Mouse (Mus musculus) CH12.LX (cell line): ENCODE results near the gene Rai14. TPM values are rescaled to one million over a fixed set of nuclear protein-coding genes. Genes with fewer than 3 reads are reported as not detected.

ENCODE experiments used
- DNase-seq: peaks from one replicate; pipeline ENCODE4 v3.0.0-alpha.2; 2013; ENCODE audit errors: extremely low read depth
- H3K27ac ChIP-seq: 2 replicates; pipeline ENCODE4 v1.5.1; 2012; ENCODE audit warnings: low read depth, mild to moderate bottlenecking, control low read depth, moderate library complexity; ENCODE audit not compliant: insufficient read depth
- H3K27me3 ChIP-seq: replicated peaks from 2 replicates; pipeline ENCODE3; 2012; ENCODE audit warnings: inconsistent platforms
- H3K36me3 ChIP-seq, 2 experiments: replicated peaks in 1 of 2; 2 replicates each; pipeline versions ENCODE3 to v1.6.1; 2012; ENCODE audit warnings: inconsistent platforms in 1 of 2, low read length in 1 of 2, mild to moderate bottlenecking in 1 of 2, mixed read lengths in 1 of 2, moderate library complexity in 1 of 2; ENCODE audit not compliant: control insufficient read depth in 1 of 2, insufficient read depth in 1 of 2
- H3K4me1 ChIP-seq, 2 experiments: 2 replicates each; pipeline ENCODE4 v1.6.1; 2012; ENCODE audit warnings: inconsistent platforms in 1 of 2, moderate library complexity in 1 of 2; ENCODE audit not compliant: insufficient read depth in 2 of 2, control insufficient read depth in 1 of 2
- H3K4me2 ChIP-seq: 2 replicates; pipeline ENCODE4 v1.6.1; 2012; ENCODE audit warnings: low read depth, mild to moderate bottlenecking, control low read depth; ENCODE audit not compliant: poor library complexity, insufficient read depth, severe bottlenecking
- H3K4me3 ChIP-seq, 3 experiments: fragments of 150-350 bp in 1 of 3; sonication (generic) in 1 of 3; replicated peaks in 1 of 3; 2 replicates each; pipeline versions ENCODE3 to v1.5.1; 2011 to 2012; ENCODE audit warnings: low read depth in 2 of 3, low read length in 2 of 3, mild to moderate bottlenecking in 2 of 3, moderate library complexity in 2 of 3, control low read depth in 1 of 3, improper control_type of control experiment in 1 of 3, inconsistent platforms in 1 of 3, mixed read lengths in 1 of 3; ENCODE audit not compliant: poor library complexity in 1 of 3
- H3K79me2 ChIP-seq: replicated peaks from 2 replicates; pipeline ENCODE4 v1.6.1; 2012; ENCODE audit warnings: mild to moderate bottlenecking, moderate library complexity; ENCODE audit not compliant: control insufficient read depth, poor library complexity, insufficient read depth, severe bottlenecking; ENCODE audit errors: extremely low read depth
- H3K9ac ChIP-seq: 2 replicates; pipeline ENCODE4 v1.6.1; 2012; ENCODE audit warnings: low read depth, mild to moderate bottlenecking, control low read depth, moderate library complexity; ENCODE audit not compliant: insufficient read depth
- H3K9me3 ChIP-seq: replicated peaks from 2 replicates; pipeline ENCODE3; 2012; ENCODE audit warnings: low read length, inconsistent platforms, mixed read lengths
- BHLHE40 ChIP-seq: IDR thresholded peaks from 2 replicates; pipeline ENCODE4 v1.6.1; 2011; ENCODE audit warnings: mild to moderate bottlenecking, low read depth, low read length, improper control_type of control experiment
- CHD2 ChIP-seq: IDR thresholded peaks from 2 replicates; pipeline ENCODE4 v1.6.1; 2011; ENCODE audit warnings: low read length, improper control_type of control experiment
- ETS1 ChIP-seq: conservative IDR thresholded peaks from 2 replicates; pipeline ENCODE4 v1.6.1; 2012; ENCODE audit warnings: low read depth, mild to moderate bottlenecking, inconsistent platforms, low read length, improper control_type of control experiment, moderate library complexity
- HCFC1 ChIP-seq: IDR thresholded peaks from 2 replicates; pipeline ENCODE4 v1.6.1; 2012; ENCODE audit warnings: low read depth, mild to moderate bottlenecking, inconsistent platforms, low read length, improper control_type of control experiment
- IRF4 ChIP-seq: IDR thresholded peaks from 2 replicates; pipeline ENCODE4 v1.6.1; 2014; ENCODE audit warnings: low read depth, mild to moderate bottlenecking, inconsistent platforms, low read length, improper control_type of control experiment
- JUND ChIP-seq: conservative IDR thresholded peaks from 2 replicates; pipeline ENCODE4 v1.6.1; 2011; ENCODE audit warnings: low read depth, low read length, improper control_type of control experiment
- KAT2A ChIP-seq: IDR thresholded peaks from 2 replicates; pipeline ENCODE4 v1.6.1; 2012; ENCODE audit warnings: low read length, improper control_type of control experiment, inconsistent platforms; ENCODE audit not compliant: insufficient replicate concordance
- MAFK ChIP-seq: IDR thresholded peaks from 2 replicates; pipeline ENCODE4 v1.6.1; 2011; ENCODE audit warnings: low read length, improper control_type of control experiment; ENCODE audit not compliant: insufficient replicate concordance
- MAZ ChIP-seq: IDR thresholded peaks from 2 replicates; pipeline ENCODE4 v1.6.1; 2012; ENCODE audit warnings: low read depth, mild to moderate bottlenecking, inconsistent platforms, low read length, improper control_type of control experiment, moderate library complexity
- MEF2A ChIP-seq: IDR thresholded peaks from 2 replicates; pipeline ENCODE4 v1.6.1; 2014; ENCODE audit warnings: low read depth, mild to moderate bottlenecking, inconsistent platforms, low read length, improper control_type of control experiment, borderline replicate concordance
- MXI1 ChIP-seq: IDR thresholded peaks from 2 replicates; pipeline ENCODE4 v1.6.1; 2011; ENCODE audit warnings: mild to moderate bottlenecking, low read depth, low read length, improper control_type of control experiment
- MYC ChIP-seq: IDR thresholded peaks from 2 replicates; pipeline ENCODE4 v1.6.1; 2011; ENCODE audit warnings: low read depth, mild to moderate bottlenecking, improper control_type of control experiment, low read length
- NRF1 ChIP-seq: IDR thresholded peaks from 2 replicates; pipeline ENCODE4 v1.6.1; 2014; ENCODE audit warnings: low read depth, mild to moderate bottlenecking, inconsistent platforms, low read length, improper control_type of control experiment, moderate library complexity
- PAX5 ChIP-seq: IDR thresholded peaks from 2 replicates; pipeline ENCODE4 v1.6.1; 2012; ENCODE audit warnings: low read length, inconsistent platforms, mixed read lengths
- POLR2A ChIP-seq: IDR thresholded peaks from 2 replicates; pipeline ENCODE4 v1.6.1; 2011; ENCODE audit warnings: low read depth, mild to moderate bottlenecking, improper control_type of control experiment, low read length
- POLR2AphosphoS2 ChIP-seq: IDR thresholded peaks from 2 replicates; pipeline ENCODE4 v1.6.1; 2011; ENCODE audit warnings: low read depth, low read length, improper control_type of control experiment
- RAD21 ChIP-seq: IDR thresholded peaks from 2 replicates; pipeline ENCODE4 v1.6.1; 2011; ENCODE audit warnings: low read depth, mild to moderate bottlenecking, low read length, improper control_type of control experiment, moderate library complexity
- RCOR1 ChIP-seq: conservative IDR thresholded peaks from 2 replicates; pipeline ENCODE4 v1.6.1; 2012; ENCODE audit warnings: low read depth, mild to moderate bottlenecking, inconsistent platforms, low read length, improper control_type of control experiment
- USF1 ChIP-seq: IDR thresholded peaks from 2 replicates; pipeline ENCODE4 v1.6.1; 2014; ENCODE audit warnings: low read depth, mild to moderate bottlenecking, inconsistent platforms, low read length, improper control_type of control experiment
- USF2 ChIP-seq: conservative IDR thresholded peaks from 2 replicates; pipeline ENCODE4 v1.6.1; 2011; ENCODE audit warnings: low read depth, low read length, improper control_type of control experiment
- ZC3H11A ChIP-seq: IDR thresholded peaks from 2 replicates; pipeline ENCODE4 v1.6.1; 2012; ENCODE audit warnings: low read depth, mild to moderate bottlenecking, inconsistent platforms, low read length, improper control_type of control experiment
- ZKSCAN1 ChIP-seq: IDR thresholded peaks from 2 replicates; pipeline ENCODE4 v1.6.1; 2012; ENCODE audit warnings: low read depth, inconsistent platforms, low read length, improper control_type of control experiment, borderline replicate concordance
- ZNF384 ChIP-seq: IDR thresholded peaks from 2 replicates; pipeline ENCODE4 v1.6.1; 2012; ENCODE audit warnings: low read depth, low read length, improper control_type of control experiment, inconsistent platforms
- dilution Hi-C: fragments of 300-500 bp; cut with MboI; formaldehyde crosslinking; loops from 2 replicates; pipeline ENCODE4 v1.14.3; 2020; ENCODE audit warnings: low sequenced_read_pairs; ENCODE audit not compliant: extremely low pct_unique_long_range_greater_than_20kb, extremely low pct_ligation_motif_present
- in situ Hi-C: fragments of 300-500 bp; cut with MboI; formaldehyde crosslinking; loops from 3 replicates; pipeline ENCODE4 v1.14.3; 2019; ENCODE audit warnings: low sequenced_read_pairs, low pct_ligation_motif_present, low pct_unique_long_range_greater_than_20kb, mixed read lengths
- polyA plus RNA-seq: library from polyadenylated mRNA; unstranded; fragments of >175 nt; gene quantifications from 2 replicates; pipeline ENCODE4 v1.2.1, GENCODE M21; 2012; ENCODE audit warnings: low read depth; ENCODE audit not compliant: insufficient read length
- total RNA-seq, 2 experiments: library from RNA; depleted of rRNA; stranded (reverse); fragments of 300-350 nt in 1 of 2; fragments of >200 nt in 1 of 2; gene quantifications; 2 replicates each; pipeline ENCODE4 v1.2.3; 2012 to 2014

The Rai14 gene
- total and polyA plus RNA-seq, 3 experiments: 7.5 to 14.1 (median 9.6) TPM

- no peak for DNase-seq
- TF ChIP-seq KAT2A (no peak), RAD21 (no peak), HCFC1 (no peak), RCOR1 (no peak), BHLHE40 (no peak), POLR2A (no peak), ZC3H11A (no peak), JUND (no peak), PAX5 (no peak), ZNF384 (no peak), USF2 (no peak), MYC (no peak), CHD2 (no peak), USF1 (no peak)
- TF ChIP-seq, all 38 proteins: peak for 0
- H3K79me2 ChIP-seq: no peaks in the 10 kb centered on the region
- no peaks in the 10 kb centered on the region for H3K4me1 ChIP-seq
- H3K4me2 ChIP-seq: no peak overlapping the region
- peaks cover 0 to 42% of the 10 kb centered on the region in 2 experiments for H3K36me3 ChIP-seq
- H3K27me3 ChIP-seq: no peaks in the 10 kb centered on the region
- in situ Hi-C loops (no loop called here), dilution Hi-C loops (no loop called here)
- no peak overlapping the region for H3K9ac ChIP-seq
- no peaks in the 10 kb centered on the region for H3K9me3 ChIP-seq
- H3K27ac ChIP-seq: no peak overlapping the region
- H3K4me3 ChIP-seq: no peak overlapping the region
Measured at GRCm38 (mm10) chr15:10704328-10704727, 10.1 kb downstream of the Rai14 start.

GRCm38 (mm10) chr15:10701571-10701970, 12.9 kb downstream of the Rai14 start:
- no peak for TF ChIP-seq KAT2A
- TF ChIP-seq MAZ: no peak
- TF ChIP-seq ZKSCAN1: no peak
- no peak for TF ChIP-seq MXI1
- TF ChIP-seq HCFC1: no peak
- no peak for TF ChIP-seq JUND
- TF ChIP-seq MAFK: no peak
- TF ChIP-seq USF1: no peak
- no peak for TF ChIP-seq ETS1
- no peak for TF ChIP-seq PAX5
- no peak for TF ChIP-seq NRF1
- TF ChIP-seq RCOR1: no peak
- no peak for TF ChIP-seq RAD21
- no peak for TF ChIP-seq IRF4
- no peak for TF ChIP-seq MEF2A
- TF ChIP-seq POLR2AphosphoS2: no peak
- TF ChIP-seq BHLHE40: no peak
- peaks cover 0 to 23% of the 10 kb centered on the region in 2 experiments for H3K36me3 ChIP-seq
- H3K4me2 ChIP-seq: no peak overlapping the region
- in situ Hi-C loops (no loop called here), dilution Hi-C loops (no loop called here)
- H3K9me3 ChIP-seq: no peaks in the 10 kb centered on the region
- DNase-seq: no peak
- H3K27ac ChIP-seq: no peak overlapping the region
- no peak overlapping the region for H3K4me3 ChIP-seq
- H3K79me2 ChIP-seq: no peaks in the 10 kb centered on the region
- H3K4me1 ChIP-seq: peaks cover 2 to 23% of the 10 kb centered on the region in 2 experiments; a peak in 2 of 4 replicates
- no peak overlapping the region for H3K9ac ChIP-seq
- H3K27me3 ChIP-seq: no peaks in the 10 kb centered on the region
